Mouse (Mus musculus) retina, postnatal 1 day (tissue): ENCODE data around the gene H2afx.
"Not testable (repeated sequence)": the region's sequence is repeated elsewhere in the genome, so short reads cannot be mapped to it uniquely, and the experiment has no call there.

ENCODE experiments used
- DNase-seq: peaks from one replicate; pipeline ENCODE4 v3.0.0-alpha.2; 2012

Gene H2afx

DNA sequence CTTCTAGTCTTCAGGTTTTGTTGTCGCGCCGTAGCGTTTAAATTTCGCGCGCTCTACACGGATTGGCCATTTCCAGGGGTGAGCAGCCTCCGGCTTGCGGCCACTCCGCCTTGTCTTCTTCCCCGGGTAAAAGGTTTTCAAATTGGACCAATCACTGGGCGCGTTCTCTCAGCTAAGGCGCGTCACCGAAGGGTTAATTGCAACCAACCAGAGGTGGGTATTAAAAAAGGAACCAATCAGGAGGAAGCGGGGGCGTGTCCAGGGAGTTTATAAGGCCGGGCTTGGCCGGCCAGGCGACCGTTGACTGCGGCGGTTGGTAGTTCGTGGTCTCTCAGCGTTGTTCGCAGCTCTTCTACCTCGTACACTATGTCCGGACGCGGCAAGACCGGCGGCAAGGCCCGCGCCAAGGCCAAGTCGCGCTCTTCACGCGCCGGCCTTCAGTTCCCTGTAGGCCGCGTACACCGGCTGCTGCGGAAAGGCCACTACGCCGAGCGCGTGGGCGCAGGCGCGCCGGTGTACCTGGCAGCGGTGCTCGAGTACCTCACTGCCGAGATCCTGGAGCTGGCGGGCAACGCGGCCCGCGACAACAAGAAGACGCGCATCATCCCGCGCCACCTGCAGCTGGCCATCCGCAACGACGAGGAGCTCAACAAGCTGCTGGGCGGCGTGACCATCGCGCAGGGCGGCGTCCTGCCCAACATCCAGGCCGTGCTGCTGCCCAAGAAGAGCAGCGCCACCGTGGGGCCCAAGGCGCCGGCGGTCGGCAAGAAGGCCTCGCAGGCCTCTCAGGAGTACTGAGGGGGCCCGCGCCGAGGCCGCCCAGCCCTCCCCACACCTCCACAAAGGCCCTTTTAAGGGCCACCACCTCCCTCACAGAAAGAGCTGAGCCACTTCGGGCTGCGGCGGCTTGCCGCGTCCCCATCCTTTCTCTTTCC is at the start of gene H2afx:
Gene H2afx (plus strand): TSS at position 299 of the 935 bp plus-strand sequence.
- DNase-seq: peak; percentile 100

- no peak for DNase-seq
Measured at GRCm38 (mm10) chr9:44286256-44286850, 48.1 kb upstream of the H2afx start.

- no peak for DNase-seq
Measured at GRCm38 (mm10) chr9:44287003-44287400, 47.5 kb upstream of the H2afx start.

- peak; percentile 79 for DNase-seq
Measured at GRCm38 (mm10) chr9:44287401-44288075, 47.0 kb upstream of the H2afx start.

GRCm38 (mm10) chr9:44288076-44288958 is 46.2 kb upstream of the H2afx start, which contains the start of gene Abcg4:
TSS of gene Abcg4 (minus strand) at chr9:44288615.
- peak; percentile 69 for DNase-seq

DNA sequence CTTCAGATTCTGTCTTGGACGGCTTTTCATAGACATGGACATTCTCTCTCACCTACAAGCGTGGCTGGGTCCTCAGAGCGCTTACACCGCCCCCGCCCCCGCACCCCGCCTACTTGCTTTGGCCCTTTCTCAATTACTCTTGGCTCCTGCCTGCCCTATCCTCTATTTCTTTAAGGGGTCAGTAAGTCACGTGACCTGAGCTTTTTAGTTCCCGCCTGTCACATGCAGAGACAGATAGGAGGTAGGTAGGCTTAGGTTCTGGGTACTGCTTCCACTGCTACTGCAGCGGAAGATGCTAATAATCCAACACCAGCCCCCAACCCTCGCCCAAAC is 45.6 kb upstream of the H2afx start:
- DNase-seq: peak; percentile 49

GRCm38 (mm10) chr9:44292490-44292889 is 42.0 kb upstream of the H2afx start:
- DNase-seq: peak; percentile 67

DNA sequence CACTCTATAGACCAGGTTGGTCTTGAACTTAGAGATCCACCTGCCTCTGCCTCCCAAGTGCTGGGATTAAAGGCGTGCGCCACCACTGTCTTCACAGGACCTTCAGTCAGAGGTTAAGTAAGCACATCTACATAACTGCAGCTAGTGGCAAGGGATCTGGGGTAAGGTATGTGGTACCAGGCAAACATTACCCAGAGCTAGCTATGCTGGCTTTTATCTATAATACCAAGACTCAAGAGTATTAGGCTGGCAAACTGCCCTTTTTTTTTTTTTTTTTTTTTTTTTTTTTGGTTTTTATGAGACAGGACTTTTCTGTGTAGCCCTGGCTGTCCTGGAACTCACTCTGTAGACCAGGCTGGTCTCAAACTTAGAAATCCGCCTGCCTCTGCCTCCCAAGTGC is 34.5 kb upstream of the H2afx start:
- not testable (repeated sequence) for DNase-seq

DNA sequence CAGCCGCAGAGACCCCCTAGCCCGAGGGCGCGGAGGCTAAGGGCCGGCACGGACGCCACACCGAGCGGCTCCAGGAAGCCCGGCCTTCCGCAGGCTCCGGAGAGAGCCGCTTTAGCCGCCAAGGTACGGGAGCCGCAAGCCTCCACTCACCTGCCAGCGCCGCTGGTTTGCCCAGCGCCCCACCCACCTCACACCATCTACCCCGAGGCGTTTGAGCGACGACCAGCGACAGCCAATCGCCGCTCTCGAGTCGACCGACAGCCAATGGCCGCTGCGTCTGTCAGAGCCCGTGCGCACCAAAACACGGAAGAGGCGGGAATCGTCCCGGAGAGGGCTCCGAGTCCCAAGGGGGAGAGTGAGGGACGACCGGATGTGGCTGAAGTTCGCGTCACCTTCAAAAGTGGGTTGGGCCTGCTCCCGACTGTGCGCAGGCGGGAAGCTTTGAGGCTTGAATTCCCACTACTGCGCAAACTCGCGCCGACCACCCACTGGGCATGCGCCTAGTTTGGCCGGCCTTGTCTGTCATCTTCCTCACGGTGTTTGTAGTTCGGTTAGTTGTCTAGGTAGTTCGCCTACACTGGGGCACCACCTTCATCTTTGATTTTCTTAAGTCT is 28.9 kb upstream of the H2afx start, which contains the start of gene Hinfp:
Gene Hinfp (minus strand): TSS at position 206 of the 614 bp plus-strand sequence.
- peak; percentile 100 for DNase-seq

DNA sequence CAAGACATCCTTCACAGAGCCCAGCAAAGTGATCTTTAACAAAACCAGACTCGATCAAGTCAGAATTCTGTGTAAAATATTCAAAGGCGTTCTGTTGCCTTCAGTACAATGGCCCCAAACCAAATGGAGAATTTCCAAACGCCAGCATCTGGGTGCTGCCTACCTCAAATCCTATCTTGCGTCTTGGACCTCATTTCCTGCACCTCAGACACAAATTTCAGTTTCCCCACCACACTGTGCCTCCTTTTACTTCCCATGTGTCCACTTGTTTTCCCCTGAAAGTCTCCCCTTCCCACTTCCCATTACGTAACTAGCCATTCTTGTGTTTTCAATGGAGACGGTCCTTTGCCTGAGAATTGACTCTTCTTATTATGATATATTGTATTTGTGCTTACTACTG is 28.0 kb upstream of the H2afx start:
- no peak for DNase-seq

DNA sequence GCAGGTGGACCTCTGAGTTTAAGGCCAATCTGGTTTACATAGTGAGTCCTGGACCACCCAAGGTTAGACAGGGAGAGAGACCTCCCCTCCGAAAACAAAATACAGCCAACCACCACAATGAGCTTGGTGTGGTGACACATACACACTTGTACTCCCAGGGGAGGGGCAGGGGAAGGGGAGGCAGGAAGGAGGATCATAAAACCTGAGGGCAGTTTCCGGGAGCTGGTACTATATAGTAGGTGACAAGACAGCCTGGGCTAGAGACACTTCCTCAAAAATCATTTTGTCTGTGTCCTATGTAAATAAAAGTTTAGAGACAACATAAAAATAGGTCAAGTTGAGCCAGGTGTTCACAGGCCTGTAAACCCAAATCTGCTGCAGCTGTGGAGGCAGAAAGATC is 27.2 kb upstream of the H2afx start:
- no peak for DNase-seq

DNA sequence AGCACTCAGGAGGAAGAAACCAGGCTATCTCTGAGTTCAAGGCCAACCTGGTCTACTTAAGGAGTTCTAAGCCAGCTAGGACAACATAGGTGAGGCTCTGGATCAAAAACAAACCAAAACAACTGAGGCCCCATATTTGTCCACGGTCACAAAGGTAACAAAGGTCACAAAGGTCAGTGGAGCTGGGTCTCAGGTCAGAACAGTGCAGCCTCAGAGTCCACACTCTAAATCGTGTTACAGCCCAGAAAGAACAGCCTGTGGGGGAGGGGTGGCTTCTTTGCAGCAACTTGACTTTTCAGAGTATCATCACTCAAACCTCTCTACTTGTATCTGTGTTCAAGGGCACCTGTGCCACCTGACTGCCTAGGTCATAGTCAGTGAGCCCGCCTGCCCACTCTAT is 24.7 kb upstream of the H2afx start:
- no peak for DNase-seq

DNA sequence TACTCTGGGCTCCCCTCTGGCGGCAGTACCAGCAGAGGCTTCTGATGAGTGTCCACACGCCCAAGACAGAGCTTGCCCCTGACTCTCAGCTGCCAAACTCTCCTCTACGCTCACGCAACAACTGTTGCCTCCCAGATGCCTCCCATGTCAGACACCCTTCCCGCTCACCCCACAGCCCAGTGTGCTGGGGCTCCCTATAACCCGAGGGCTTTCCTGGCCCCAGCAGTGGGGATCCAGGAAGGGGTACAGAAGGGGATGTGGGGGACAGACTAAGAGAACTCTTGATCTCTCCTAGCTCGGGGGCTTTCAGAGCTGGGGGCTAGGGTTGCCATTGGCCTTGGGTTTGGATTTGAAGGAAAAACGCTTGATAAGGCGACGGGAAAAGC is 23.8 kb upstream of the H2afx start:
- DNase-seq: no peak

DNA sequence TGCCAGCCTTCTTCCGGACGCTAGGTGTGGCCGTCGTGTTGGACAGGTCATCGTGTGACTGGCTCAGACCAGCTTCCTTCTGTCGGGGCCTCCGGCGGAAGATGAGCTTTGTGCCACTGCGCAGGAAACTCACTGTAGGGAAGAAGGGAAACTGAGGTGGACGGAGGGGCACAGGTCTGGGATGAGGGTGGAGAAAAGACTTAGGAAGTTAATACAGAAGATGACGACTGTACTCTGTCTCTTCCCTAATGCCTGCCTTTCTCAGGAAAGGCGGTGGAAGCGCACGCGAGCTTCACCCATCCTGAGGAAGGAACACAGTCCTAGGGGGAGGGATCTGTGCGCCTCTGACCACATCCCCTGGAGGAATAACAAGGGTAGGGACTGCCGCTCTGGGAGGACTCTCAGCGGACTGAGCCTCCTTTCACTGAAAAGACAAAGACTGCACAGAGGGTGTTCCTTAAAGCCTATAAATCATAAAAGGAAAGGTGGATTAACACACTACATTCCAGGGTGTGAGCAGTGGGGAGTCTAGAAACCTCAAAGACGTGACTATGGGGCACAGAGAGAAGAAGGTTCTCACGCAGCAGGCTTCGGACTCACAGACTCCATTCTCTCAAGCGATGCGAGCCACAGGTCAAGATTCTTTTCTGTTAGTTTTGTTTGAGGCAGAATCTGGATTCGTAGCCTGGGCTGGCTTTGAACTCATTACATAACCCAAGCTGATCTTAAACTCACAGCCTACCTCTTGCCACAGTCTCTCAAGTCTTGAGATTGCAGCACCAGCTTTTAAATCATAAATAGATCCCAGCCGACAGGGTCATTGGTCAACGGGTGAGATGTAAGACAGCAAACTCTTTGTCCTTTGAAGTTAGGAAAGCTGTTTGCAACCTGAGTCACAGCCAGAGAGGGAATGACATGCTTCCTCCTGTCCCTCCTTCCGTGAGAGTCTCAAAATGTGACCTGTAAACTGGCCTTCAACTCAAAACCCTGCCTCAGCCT is 23.1 kb upstream of the H2afx start:
- DNase-seq: no peak

DNA sequence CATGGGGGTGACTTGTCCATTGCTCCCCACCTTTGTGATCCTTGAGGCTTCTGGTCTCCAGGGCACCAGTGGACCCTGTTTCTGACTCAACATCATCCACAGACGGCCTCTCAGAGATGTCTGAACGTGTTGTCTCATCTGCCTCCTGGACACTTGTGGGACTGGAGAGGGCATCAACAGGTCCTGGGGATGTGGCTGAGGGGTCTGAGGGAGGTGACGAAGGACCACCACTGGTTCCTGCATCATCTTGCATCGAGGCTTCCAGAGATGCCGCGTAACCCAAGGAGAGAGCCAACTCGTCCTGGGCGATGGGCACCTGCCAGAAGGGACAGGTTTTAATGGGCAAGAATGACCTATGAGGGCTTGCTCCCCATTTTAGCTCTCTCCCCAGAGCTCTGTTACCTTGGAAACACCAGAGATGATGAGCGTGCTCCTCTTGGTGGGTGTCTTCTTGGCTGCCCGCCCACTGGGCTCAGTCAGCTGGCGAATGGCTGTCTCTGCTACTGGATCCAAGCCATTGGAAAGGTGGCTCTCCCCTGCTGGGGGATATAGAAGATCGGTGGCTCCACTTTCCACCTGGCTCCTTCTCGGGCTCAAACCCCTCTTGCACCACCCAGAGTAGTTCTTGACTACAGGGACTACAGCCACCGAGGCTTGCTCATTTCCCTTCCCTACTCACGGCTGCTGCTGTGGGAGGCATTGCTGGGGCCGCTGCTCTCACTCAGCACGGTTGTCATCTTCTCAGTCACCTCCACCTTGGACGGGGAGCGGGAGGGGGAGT is 20.8 kb upstream of the H2afx start:
- DNase-seq: no peak

DNA sequence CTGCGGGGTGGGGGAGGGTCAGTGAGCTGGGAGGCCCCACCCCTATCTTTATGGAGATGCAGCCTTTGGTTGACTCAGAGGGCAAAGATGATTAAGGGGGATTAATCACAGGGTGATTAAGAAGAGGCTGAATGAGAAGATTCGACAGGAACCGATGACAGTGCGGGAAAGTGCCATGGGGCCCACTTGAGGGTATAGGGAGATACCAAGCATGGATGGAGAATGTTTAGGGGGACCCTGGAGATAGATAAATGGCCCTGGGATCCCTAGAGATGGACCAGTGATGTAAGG is 20.3 kb upstream of the H2afx start:
- peak; percentile 74 for DNase-seq

GRCm38 (mm10) chr9:44314910-44315309 is 19.6 kb upstream of the H2afx start:
- no peak for DNase-seq

- DNase-seq: no peak
Measured at GRCm38 (mm10) chr9:44317452-44317851, 17.0 kb upstream of the H2afx start.

DNA sequence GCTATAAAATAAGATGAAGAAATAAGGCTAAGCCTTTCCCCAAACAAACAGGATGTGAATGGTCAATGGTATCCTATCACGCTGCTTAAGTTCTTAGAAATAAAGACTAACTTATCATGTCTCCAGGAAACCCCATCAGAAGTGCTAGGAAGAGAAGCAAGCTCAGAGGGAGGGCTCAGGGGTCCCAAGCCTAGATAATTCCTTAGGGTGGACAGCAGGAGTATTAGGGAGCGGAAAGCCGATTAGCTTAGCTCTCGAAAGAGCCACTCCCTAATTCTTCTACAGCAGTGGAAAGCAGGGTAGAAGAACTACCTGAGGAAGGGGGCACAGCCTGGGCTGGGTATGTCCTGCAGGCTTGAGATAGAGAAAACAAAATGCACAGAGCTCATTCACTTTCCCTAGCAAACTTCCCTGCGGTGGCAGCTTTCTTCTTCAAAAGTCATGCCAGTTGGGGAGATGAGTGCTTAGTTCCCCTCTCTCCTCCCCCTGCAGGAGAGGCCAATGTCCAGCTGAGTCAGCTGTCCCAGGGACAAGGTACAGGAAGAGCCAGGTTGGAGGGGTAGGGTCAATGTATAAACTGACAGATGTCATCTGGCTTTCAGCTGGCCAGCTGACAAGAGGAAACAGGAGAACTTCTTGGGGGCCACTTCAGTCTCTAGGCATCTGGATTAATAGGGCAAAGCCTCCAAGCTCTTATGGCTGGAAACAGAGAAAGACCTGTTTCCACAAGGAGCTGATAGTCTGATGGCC is 16.2 kb upstream of the H2afx start:
- DNase-seq: peak; percentile 69

GRCm38 (mm10) chr9:44318826-44319095 is 15.7 kb upstream of the H2afx start:
- no peak for DNase-seq
